Mouse (Mus musculus) heart, adult 2 months (tissue): ENCODE data around the gene Mapk10.

Experiments used
- CTCF ChIP-seq: fragments of 200-600 bp; IDR thresholded peaks from 2 replicates; pipeline ENCODE4 v1.8.1; 2022; ENCODE audit warnings: antibody characterized with exemption, mild to moderate bottlenecking, moderate library complexity
- POLR2A ChIP-seq: fragments of 200-500 bp; IDR thresholded peaks from 2 replicates; pipeline ENCODE4 v1.6.1; 2011; ENCODE audit warnings: mild to moderate bottlenecking, low read depth, low read length, control low read depth; ENCODE audit not compliant: insufficient read depth

DNA sequence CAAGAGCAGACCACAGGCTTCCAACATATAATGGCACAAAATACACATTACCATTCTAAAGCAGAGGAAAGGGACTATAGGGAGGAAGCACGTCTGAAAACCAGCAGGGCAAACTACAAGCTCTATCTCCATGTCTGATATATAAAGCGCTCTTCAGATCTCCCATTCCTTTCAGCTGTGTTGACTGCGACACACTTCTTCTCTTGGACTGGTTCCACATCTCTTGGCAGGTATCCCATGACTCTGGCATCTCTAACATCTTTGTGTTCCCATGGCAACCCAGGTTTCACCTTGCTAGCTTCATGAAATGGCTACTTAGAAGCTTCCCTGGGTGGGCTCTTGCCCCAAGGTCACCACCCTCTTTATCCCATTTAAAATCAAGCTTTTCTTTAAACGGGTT, 202.2 kb downstream of the Mapk10 start:
- TF ChIP-seq POLR2A = no peak
- TF ChIP-seq CTCF = no peak
